Mouse (Mus musculus) heart, embryonic 16.5 days (tissue): ENCODE results near the gene Dap. TPM values are rescaled to one million over a fixed set of nuclear protein-coding genes. Genes with fewer than 3 reads are reported as not detected.
A peak's percentile ranks its signal among the peaks of the same experiment; 100 is the strongest.

ENCODE experiments used
- ATAC-seq: fragments of 200-750 bp; cut with Nextera tagmentation; replicated peaks from 2 replicates; pipeline ENCODE4 v1.8.0; 2017; ENCODE audit warnings: moderate number of reproducible peaks; ENCODE audit not compliant: insufficient read depth, low FRiP score; ENCODE audit errors: extremely low read depth
- H3K27ac ChIP-seq: fragments of 300-500 bp; sonication (generic); 2 replicates; pipeline ENCODE4 v1.5.1; 2014; ENCODE audit warnings: mild to moderate bottlenecking, low read length, control low read depth, moderate library complexity
- H3K27me3 ChIP-seq: fragments of 300-500 bp; sonication (generic); 2 replicates; pipeline ENCODE4 v1.6.1; 2014; ENCODE audit warnings: low read length, mixed read lengths; ENCODE audit not compliant: control insufficient read depth, insufficient read depth
- H3K36me3 ChIP-seq: fragments of 300-500 bp; sonication (generic); 2 replicates; pipeline ENCODE4 v1.6.1; 2014; ENCODE audit not compliant: control insufficient read depth, insufficient read depth
- H3K4me1 ChIP-seq: fragments of 300-500 bp; sonication (generic); 2 replicates; pipeline ENCODE4 v1.6.1; 2014; ENCODE audit warnings: low read length, mixed read lengths; ENCODE audit not compliant: control insufficient read depth, insufficient read depth
- H3K4me2 ChIP-seq: fragments of 300-500 bp; sonication (generic); 2 replicates; pipeline ENCODE4 v1.6.1; 2014; ENCODE audit warnings: low read depth, mild to moderate bottlenecking, control low read depth, low read length
- H3K4me3 ChIP-seq: fragments of 300-500 bp; sonication (generic); 2 replicates; pipeline ENCODE4 v1.5.1; 2014; ENCODE audit warnings: mild to moderate bottlenecking, control low read depth, low read length
- H3K9ac ChIP-seq: fragments of 300-500 bp; sonication (generic); 2 replicates; pipeline ENCODE4 v1.6.1; 2014; ENCODE audit warnings: low read length, control low read depth
- H3K9me3 ChIP-seq: fragments of 300-500 bp; sonication (generic); replicated peaks from 2 replicates; pipeline ENCODE4 v1.6.1; 2016; ENCODE audit warnings: low read length; ENCODE audit not compliant: control insufficient read depth
- WGBS: fragments of 180-500 bp; shearing (Covaris S2); extraction: QIAGEN DNeasy Blood & Tissue Kit; methylation state at CpG from one replicate; pipeline ENCODE4 v1.1.7; 2014; 5-methylcytosine and 5-hydroxymethylcytosine counted together
- polyA plus RNA-seq: library from polyadenylated mRNA; unstranded; fragments of >200 nt; fragmentation: Nextera tagmentation; extraction: Ambion mirVana; gene quantifications from 2 replicates; pipeline ENCODE4 v1.2.1, GENCODE M21; 2015

Gene Dap
- polyA plus RNA-seq, 1 experiment from 2014 or later: 41.7 TPM

- 0 out of 2 replicates have a peak, but pooled peaks cover 3% of the 10 kb centered on the region for H3K9me3 ChIP-seq
- 93% methylated on average over 17 of the region's 17 CpGs for WGBS
- H3K9ac ChIP-seq: no peak overlapping the region
- H3K27me3 ChIP-seq: no peaks in the 10 kb centered on the region
- H3K4me2 ChIP-seq: no peak overlapping the region
- no peak for ATAC-seq
- no peak overlapping the region for H3K4me3 ChIP-seq
- H3K36me3 ChIP-seq: peaks cover 21% of the 10 kb centered on the region
- H3K27ac ChIP-seq: no peak overlapping the region
- H3K4me1 ChIP-seq: peaks cover 13% of the 10 kb centered on the region
These were observed 20.8 kb downstream of the Dap start for GRCm38 (mm10) chr15:31244696-31245445.

- Histone ChIP-seq H3K4me1 (peaks cover 20% of the 10 kb centered on the region), H3K27me3 (no peaks in the 10 kb centered on the region), H3K4me3 (no peak overlapping the region), H3K9ac (no peak overlapping the region), H3K27ac (no peak overlapping the region), H3K4me2 (no peak overlapping the region), H3K36me3 (peaks cover 15% of the 10 kb centered on the region), H3K9me3 (0 out of 2 replicates have a peak, but pooled peaks cover 3% of the 10 kb centered on the region)
- WGBS: 34% methylated on average over 9 of the region's 9 CpGs
- peak; percentile 73 for ATAC-seq
These were observed 21.8 kb downstream of the Dap start for GRCm38 (mm10) chr15:31245934-31246333.

DNA sequence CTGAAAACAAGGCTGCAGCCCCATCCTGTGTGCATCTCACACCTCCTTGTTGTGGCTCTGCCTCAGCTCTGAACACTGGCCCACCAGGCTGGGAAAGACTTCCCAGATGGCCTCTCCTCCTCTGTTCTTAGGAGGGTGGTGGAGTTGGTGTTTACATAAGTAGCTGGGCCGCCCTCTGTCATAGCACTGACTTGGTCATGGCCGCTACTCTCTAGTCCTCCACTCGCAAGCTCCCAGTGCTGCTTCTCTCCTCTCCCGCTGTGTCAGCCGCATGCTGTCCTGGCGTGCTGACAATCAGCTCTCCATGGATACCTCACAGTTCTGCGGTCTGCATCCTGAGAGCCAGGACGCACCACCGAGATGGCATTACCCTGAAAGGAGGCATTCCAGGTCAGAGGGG, 22.9 kb downstream of the Dap start:
- no peaks in the 10 kb centered on the region for H3K27me3 ChIP-seq
- H3K36me3 ChIP-seq: peaks cover 5% of the 10 kb centered on the region; the same call in 1 of the 2 replicates
- H3K27ac ChIP-seq: no peak overlapping the region
- H3K9ac ChIP-seq: no peak overlapping the region
- WGBS: 61% methylated on average over 9 of the region's 9 CpGs
- no peak overlapping the region for H3K4me3 ChIP-seq
- H3K4me1 ChIP-seq: peaks cover 20% of the 10 kb centered on the region
- 0 out of 2 replicates have a peak, but pooled peaks have one; percentile 25 for ATAC-seq
- no peak overlapping the region for H3K4me2 ChIP-seq
- H3K9me3 ChIP-seq: no peaks in the 10 kb centered on the region

DNA sequence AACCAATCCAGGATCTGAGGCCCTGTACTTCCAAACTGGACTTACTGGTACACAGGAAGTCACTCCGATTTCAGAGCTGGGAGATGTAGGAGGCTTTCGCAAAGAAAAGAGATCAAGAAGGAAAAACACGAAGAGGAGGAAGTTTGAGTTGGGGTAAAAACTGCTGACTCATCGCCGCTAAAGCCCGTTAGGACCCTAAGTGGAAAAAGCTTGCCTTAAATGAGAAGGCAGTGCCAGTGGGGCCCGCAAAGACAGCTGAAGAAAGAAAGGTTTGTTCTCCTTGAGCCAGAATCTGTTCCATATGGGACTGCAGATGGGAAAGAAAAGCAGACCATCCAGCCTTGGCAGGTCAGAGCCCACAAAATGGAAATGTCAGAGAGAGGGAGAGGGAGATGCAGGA, 24.8 kb downstream of the Dap start:
- H3K9ac ChIP-seq: no peak overlapping the region
- H3K27ac ChIP-seq: no peak overlapping the region
- 63% methylated on average over 7 of the region's 7 CpGs for WGBS
- no peak overlapping the region for H3K4me2 ChIP-seq
- H3K4me1 ChIP-seq: peaks cover 26% of the 10 kb centered on the region
- ATAC-seq: no peak
- no peaks in the 10 kb centered on the region for H3K27me3 ChIP-seq
- no peaks in the 10 kb centered on the region for H3K36me3 ChIP-seq
- no peaks in the 10 kb centered on the region for H3K9me3 ChIP-seq
- no peak overlapping the region for H3K4me3 ChIP-seq

DNA sequence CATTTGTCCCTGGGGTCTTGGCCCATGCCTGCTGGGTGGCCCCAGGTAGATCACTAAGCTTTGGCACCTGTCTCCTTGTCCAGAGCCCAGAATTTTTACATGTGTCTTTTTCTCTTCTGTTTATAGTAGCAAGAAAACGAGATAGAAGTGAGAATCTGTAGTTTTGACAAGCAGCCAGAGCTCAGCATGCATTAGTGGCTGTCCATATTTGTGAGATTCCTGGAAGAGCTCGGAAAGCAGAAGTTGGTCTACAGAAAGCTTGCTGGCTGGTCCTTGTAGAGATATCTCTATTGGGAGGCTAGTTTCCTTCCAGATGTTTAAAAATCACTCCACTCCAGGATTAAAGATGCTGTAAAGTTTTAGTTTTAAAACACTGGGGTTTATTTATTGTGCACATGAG, 25.9 kb downstream of the Dap start:
- Histone ChIP-seq H3K9me3 (no peaks in the 10 kb centered on the region), H3K4me2 (no peak overlapping the region), H3K9ac (no peak overlapping the region), H3K4me3 (no peak overlapping the region), H3K27ac (no peak overlapping the region), H3K36me3 (no peaks in the 10 kb centered on the region), H3K4me1 (peaks cover 26% of the 10 kb centered on the region), H3K27me3 (no peaks in the 10 kb centered on the region)
- WGBS: 49% methylated on average over 2 of the region's 2 CpGs
- ATAC-seq: no peak

- Histone ChIP-seq H3K4me3 (no peak overlapping the region), H3K27me3 (no peaks in the 10 kb centered on the region), H3K9ac (no peak overlapping the region), H3K4me2 (no peak overlapping the region), H3K9me3 (no peaks in the 10 kb centered on the region), H3K4me1 (peaks cover 26% of the 10 kb centered on the region), H3K36me3 (no peaks in the 10 kb centered on the region), H3K27ac (no peak overlapping the region)
- WGBS: 76% methylated on average over 3 of the region's 3 CpGs
- no peak for ATAC-seq
These were observed 26.6 kb downstream of the Dap start for GRCm38 (mm10) chr15:31250676-31251075.

GRCm38 (mm10) chr15:31251189-31251588, 27.1 kb downstream of the Dap start:
- no peak overlapping the region for H3K4me3 ChIP-seq
- no peak overlapping the region for H3K27ac ChIP-seq
- no peak overlapping the region for H3K9ac ChIP-seq
- H3K4me2 ChIP-seq: no peak overlapping the region
- no peak for ATAC-seq
- H3K36me3 ChIP-seq: no peaks in the 10 kb centered on the region
- 87% methylated on average over 6 of the region's 6 CpGs for WGBS
- H3K9me3 ChIP-seq: no peaks in the 10 kb centered on the region
- peaks cover 21% of the 10 kb centered on the region for H3K4me1 ChIP-seq
- no peaks in the 10 kb centered on the region for H3K27me3 ChIP-seq

DNA sequence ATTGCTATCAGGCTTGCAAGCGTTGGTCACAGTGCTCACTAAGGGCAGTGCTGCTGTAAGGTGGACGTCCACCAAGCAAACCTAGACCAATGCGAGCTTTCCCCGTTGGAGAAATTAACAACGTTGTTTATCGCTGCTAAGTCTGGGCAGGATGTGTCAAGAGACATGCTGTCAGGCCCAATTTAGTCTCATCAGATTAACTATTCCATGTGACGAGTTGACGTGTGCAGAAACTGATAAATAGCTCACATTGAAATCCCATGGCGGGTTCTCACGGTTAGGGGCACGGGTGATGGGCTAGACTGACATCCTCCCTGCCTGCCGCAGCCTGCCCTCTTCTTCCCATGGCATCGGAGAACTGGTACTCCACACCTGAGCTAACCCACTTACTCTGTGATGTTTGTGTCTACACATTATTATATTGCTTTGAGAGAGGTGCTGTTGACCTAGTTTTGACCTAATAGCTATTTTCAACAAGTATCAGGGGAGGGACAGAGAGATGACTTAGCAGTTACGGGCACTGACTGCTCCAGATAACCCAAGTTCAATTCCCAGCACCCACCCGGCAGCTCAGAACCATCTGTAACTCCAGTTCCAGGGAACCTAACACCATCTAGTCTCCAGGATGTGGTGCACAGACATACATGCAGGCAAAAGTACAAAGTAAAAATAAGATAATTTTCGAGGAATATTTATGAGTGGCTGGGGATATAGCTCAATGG, 28.6 kb downstream of the Dap start:
- H3K4me1 ChIP-seq: peaks cover 14% of the 10 kb centered on the region
- H3K27ac ChIP-seq: no peak overlapping the region
- no peak overlapping the region for H3K4me3 ChIP-seq
- no peak overlapping the region for H3K4me2 ChIP-seq
- H3K27me3 ChIP-seq: no peaks in the 10 kb centered on the region
- H3K36me3 ChIP-seq: no peaks in the 10 kb centered on the region
- WGBS: 45% methylated on average over 16 of the region's 16 CpGs
- H3K9ac ChIP-seq: no peak overlapping the region
- ATAC-seq: peak; percentile 11; the same call in 1 of the 2 replicates
- no peaks in the 10 kb centered on the region for H3K9me3 ChIP-seq

DNA sequence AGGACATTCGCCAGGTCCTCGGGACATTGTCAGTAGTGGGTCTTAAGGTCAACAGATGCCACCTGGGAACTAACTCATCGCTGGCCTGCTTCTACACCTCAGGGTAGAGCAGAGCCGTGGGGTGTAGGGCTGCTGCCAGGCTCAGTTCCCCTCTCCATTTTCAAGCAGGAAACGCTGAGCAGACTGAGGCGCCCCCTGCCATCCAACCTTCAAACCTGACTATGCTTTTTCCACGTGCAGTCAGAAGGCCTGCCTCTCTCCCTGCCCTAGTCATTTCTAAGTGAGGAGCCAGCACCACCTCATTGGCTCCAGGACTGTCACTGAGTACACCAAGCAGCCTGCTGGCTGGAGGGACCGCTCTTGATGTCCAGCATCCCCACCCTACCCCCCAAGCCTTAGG, 29.3 kb downstream of the Dap start:
- 77% methylated on average over 8 of the region's 8 CpGs for WGBS
- no peaks in the 10 kb centered on the region for H3K27me3 ChIP-seq
- no peak overlapping the region for H3K27ac ChIP-seq
- H3K4me1 ChIP-seq: peaks cover 14% of the 10 kb centered on the region
- H3K9ac ChIP-seq: no peak overlapping the region
- H3K4me2 ChIP-seq: no peak overlapping the region
- H3K4me3 ChIP-seq: no peak overlapping the region
- H3K9me3 ChIP-seq: no peaks in the 10 kb centered on the region
- no peak for ATAC-seq
- H3K36me3 ChIP-seq: no peaks in the 10 kb centered on the region
